Mouse (Mus musculus): ENCODE data around the gene Slc17a7. TPM values are rescaled to one million over a fixed set of nuclear protein-coding genes. Genes with fewer than 3 reads are reported as not detected.
A peak's percentile ranks its signal among the peaks of the same experiment; 100 is the strongest.

Slc17a7 gene
- polyA plus RNA-seq, 2 experiments: 0.18 to 0.58 TPM

- peaks cover 50% of the 10 kb centered on the region for H3K36me3 ChIP-seq (ENCODE audit: control insufficient read depth, insufficient read depth, low read length)
- 82% methylated on average over 5 of the region's 5 CpGs for WGBS
- ATAC-seq (ENCODE audit: low FRiP score, low read depth): no peak
These were observed 21.8 kb upstream of the Slc17a7 start for GRCm38 (mm10) chr7:45141914-45142313.

GRCm38 (mm10) chr7:45144368-45145174 is 19.2 kb upstream of the Slc17a7 start:
- H3K36me3 ChIP-seq (ENCODE audit: control insufficient read depth, insufficient read depth, low read length): peaks cover 71% of the 10 kb centered on the region
- no peak for DNase-seq (ENCODE audit: low spot score)
- WGBS: 86% methylated on average over 13 of the region's 13 CpGs
- no peak overlapping the region for H3K9ac ChIP-seq (ENCODE audit: low read depth, low read length, severe bottlenecking)
- H3K4me2 ChIP-seq (replicated peaks; ENCODE audit: low read depth, low read length, severe bottlenecking): no peak overlapping the region
- no peak overlapping the region for H3K4me3 ChIP-seq (replicated peaks; ENCODE audit: low read length)
- H3K4me1 ChIP-seq (ENCODE audit: control insufficient read depth, insufficient read depth, low read length): no peaks in the 10 kb centered on the region
- TF ChIP-seq POLR2A (IDR thresholded peaks at IDR 0.05; ENCODE audit: borderline replicate concordance, extremely low read depth, insufficient read depth, insufficient read length): no peak
- no peak for ATAC-seq (ENCODE audit: low FRiP score, low read depth)
- no peaks in the 10 kb centered on the region for H3K27me3 ChIP-seq (ENCODE audit: control insufficient read depth, insufficient read depth, low read length)
- no peaks in the 10 kb centered on the region for H3K9me3 ChIP-seq (ENCODE audit: control insufficient read depth, low read length)
- H3K27ac ChIP-seq (replicated peaks; ENCODE audit: low read depth, low read length): no peak overlapping the region

More at GRCm38 (mm10) chr7:45141914-45142313, 21.8 kb upstream of the Slc17a7 start:
- Histone ChIP-seq H3K4me1 (ENCODE audit: control insufficient read depth, insufficient read depth, low read length) (no peaks in the 10 kb centered on the region), H3K27ac (replicated peaks; ENCODE audit: low read depth, low read length) (no peak overlapping the region), H3K4me2 (replicated peaks; ENCODE audit: low read depth, low read length, severe bottlenecking) (no peak overlapping the region), H3K9ac (ENCODE audit: low read depth, low read length, severe bottlenecking) (0 out of 2 replicates have a peak overlapping the region, but pooled peaks have one; percentile 16), H3K9me3 (ENCODE audit: control insufficient read depth, low read length) (no peaks in the 10 kb centered on the region), H3K27me3 (ENCODE audit: control insufficient read depth, insufficient read depth, low read length) (no peaks in the 10 kb centered on the region), H3K4me3 (replicated peaks; ENCODE audit: low read length) (no peak overlapping the region)
- DNase-seq (ENCODE audit: low spot score): no peak
- TF ChIP-seq POLR2A (IDR thresholded peaks at IDR 0.05; ENCODE audit: borderline replicate concordance, extremely low read depth, insufficient read depth, insufficient read length): no peak

GRCm38 (mm10) chr7:45145460-45145859 is 18.3 kb upstream of the Slc17a7 start:
- Histone ChIP-seq H3K4me1 (ENCODE audit: control insufficient read depth, insufficient read depth, low read length) (no peaks in the 10 kb centered on the region), H3K4me2 (replicated peaks; ENCODE audit: low read depth, low read length, severe bottlenecking) (no peak overlapping the region), H3K36me3 (ENCODE audit: control insufficient read depth, insufficient read depth, low read length) (peaks cover 71% of the 10 kb centered on the region), H3K9ac (ENCODE audit: low read depth, low read length, severe bottlenecking) (no peak overlapping the region), H3K4me3 (replicated peaks; ENCODE audit: low read length) (no peak overlapping the region), H3K27ac (replicated peaks; ENCODE audit: low read depth, low read length) (no peak overlapping the region), H3K27me3 (ENCODE audit: control insufficient read depth, insufficient read depth, low read length) (no peaks in the 10 kb centered on the region), H3K9me3 (ENCODE audit: control insufficient read depth, low read length) (no peaks in the 10 kb centered on the region)
- no peak for TF ChIP-seq POLR2A (IDR thresholded peaks at IDR 0.05; ENCODE audit: borderline replicate concordance, extremely low read depth, insufficient read depth, insufficient read length)
- ATAC-seq (ENCODE audit: low FRiP score, low read depth): no peak
- no peak for DNase-seq (ENCODE audit: low spot score)
- 95% methylated on average over 8 of the region's 8 CpGs for whole genome bisulfite sequencing

GRCm38 (mm10) chr7:45147267-45147666 is 16.5 kb upstream of the Slc17a7 start:
- DNase-seq (ENCODE audit: low spot score) (no peak), ATAC-seq (ENCODE audit: low FRiP score, low read depth) (no peak)
- H3K4me3 ChIP-seq (replicated peaks; ENCODE audit: low read length): no peak overlapping the region
- H3K27me3 ChIP-seq (ENCODE audit: control insufficient read depth, insufficient read depth, low read length): no peaks in the 10 kb centered on the region
- H3K27ac ChIP-seq (replicated peaks; ENCODE audit: low read depth, low read length): no peak overlapping the region
- no peaks in the 10 kb centered on the region for H3K9me3 ChIP-seq (ENCODE audit: control insufficient read depth, low read length)
- TF ChIP-seq POLR2A (IDR thresholded peaks at IDR 0.05; ENCODE audit: borderline replicate concordance, extremely low read depth, insufficient read depth, insufficient read length): no peak
- H3K4me2 ChIP-seq (replicated peaks; ENCODE audit: low read depth, low read length, severe bottlenecking): no peak overlapping the region
- peaks cover 64% of the 10 kb centered on the region for H3K36me3 ChIP-seq (ENCODE audit: control insufficient read depth, insufficient read depth, low read length)
- H3K4me1 ChIP-seq (ENCODE audit: control insufficient read depth, insufficient read depth, low read length): peaks cover 3% of the 10 kb centered on the region; the same call in 1 of the 2 replicates
- no peak overlapping the region for H3K9ac ChIP-seq (ENCODE audit: low read depth, low read length, severe bottlenecking)
- WGBS: 92% methylated on average over 11 of the region's 11 CpGs

- H3K4me1 ChIP-seq (ENCODE audit: control insufficient read depth, insufficient read depth, low read length): peaks cover 3% of the 10 kb centered on the region; the same call in 1 of the 2 replicates
- no peaks in the 10 kb centered on the region for H3K27me3 ChIP-seq (ENCODE audit: control insufficient read depth, insufficient read depth, low read length)
- H3K4me3 ChIP-seq (replicated peaks; ENCODE audit: low read length): no peak overlapping the region
- no peak overlapping the region for H3K9ac ChIP-seq (ENCODE audit: low read depth, low read length, severe bottlenecking)
- no peaks in the 10 kb centered on the region for H3K9me3 ChIP-seq (ENCODE audit: control insufficient read depth, low read length)
- H3K4me2 ChIP-seq (replicated peaks; ENCODE audit: low read depth, low read length, severe bottlenecking): no peak overlapping the region
- no peak for TF ChIP-seq POLR2A (IDR thresholded peaks at IDR 0.05; ENCODE audit: borderline replicate concordance, extremely low read depth, insufficient read depth, insufficient read length)
- no peak for ATAC-seq (ENCODE audit: low FRiP score, low read depth)
- peaks cover 60% of the 10 kb centered on the region for H3K36me3 ChIP-seq (ENCODE audit: control insufficient read depth, insufficient read depth, low read length)
- H3K27ac ChIP-seq (replicated peaks; ENCODE audit: low read depth, low read length): no peak overlapping the region
- DNase-seq (ENCODE audit: low spot score): no peak
- 87% methylated on average over 11 of the region's 11 CpGs for WGBS
These were observed 15.8 kb upstream of the Slc17a7 start for GRCm38 (mm10) chr7:45147899-45148298.
